Mouse (Mus musculus) megakaryocyte progenitor cell, adult 5-6 weeks (primary cell): ENCODE results near the gene Fbxl20. TPM values are rescaled to one million over a fixed set of nuclear protein-coding genes. Genes with fewer than 3 reads are reported as not detected.
A peak's percentile ranks its signal among the peaks of the same experiment; 100 is the strongest.

Experiments
- ATAC-seq: replicated peaks from 2 replicates; pipeline ENCODE4 v1.8.0; 2016; ENCODE audit warnings: mild to moderate bottlenecking, moderate TSS enrichment, inconsistent platforms; ENCODE audit not compliant: poor library complexity
- total RNA-seq, 2 experiments: library from RNA; stranded (forward) in 1 of 2; stranded (reverse) in 1 of 2; fragments of 157-497, 149-512 nt in 1 of 2; fragments of 200-1000 nt in 1 of 2; gene quantifications; 2 replicates each; pipeline versions ENCODE4 v1.2.3 to v1.2.4; 2015 to 2017

The Fbxl20 gene
- total RNA-seq, 2 experiments from 2014 or later = 6.7 to 7.4 TPM

- ATAC-seq = no peak
Measured at GRCm38 (mm10) chr11:98050940-98051339, 99.3 kb downstream of the Fbxl20 start.

GRCm38 (mm10) chr11:98050520-98050815, 99.7 kb downstream of the Fbxl20 start:
- ATAC-seq = no peak

GRCm38 (mm10) chr11:98049672-98050519, 100.3 kb downstream of the Fbxl20 start:
- ATAC-seq = peak; percentile 47

DNA sequence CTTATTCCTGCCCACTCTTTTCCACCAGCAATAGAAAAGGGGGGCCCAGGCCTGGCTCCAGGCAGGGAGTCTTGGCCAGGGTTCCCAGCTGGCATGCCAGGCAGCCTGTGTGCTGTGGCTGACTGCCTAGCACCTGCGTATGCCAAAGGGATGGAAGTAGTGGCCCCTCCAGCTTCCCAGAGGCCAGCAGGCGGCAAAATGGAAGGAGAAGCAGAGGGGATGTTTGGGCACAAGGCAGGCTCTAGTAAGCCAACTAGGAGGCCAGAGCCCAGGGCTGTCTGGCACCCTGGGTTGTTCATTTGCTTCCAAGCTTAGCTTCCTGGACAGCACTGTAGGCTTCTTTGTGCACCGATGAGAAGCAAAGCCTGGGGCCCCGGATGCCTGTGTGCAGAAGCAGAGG, 102.5 kb downstream of the Fbxl20 start:
- no peak for ATAC-seq

DNA sequence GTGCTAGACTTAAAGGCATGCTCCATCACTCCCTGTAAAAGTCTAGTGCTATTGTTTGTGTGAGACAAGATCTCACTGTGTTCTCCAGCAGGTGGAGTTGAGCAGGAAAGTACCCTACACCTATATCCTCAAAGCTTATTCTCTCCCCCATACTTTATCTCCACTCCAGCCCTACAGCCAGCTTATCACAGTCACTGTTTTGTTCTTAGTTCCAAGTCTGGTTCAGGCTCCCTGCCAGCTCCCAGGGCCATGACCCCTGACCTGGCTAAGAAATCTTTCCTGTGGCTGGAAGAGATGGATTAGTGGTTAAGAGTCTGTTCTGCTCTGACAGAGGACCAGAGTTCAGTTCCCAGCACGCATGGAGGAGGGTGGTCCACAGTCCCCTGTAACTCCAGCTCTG, 103.7 kb downstream of the Fbxl20 start:
- ATAC-seq = no peak

DNA sequence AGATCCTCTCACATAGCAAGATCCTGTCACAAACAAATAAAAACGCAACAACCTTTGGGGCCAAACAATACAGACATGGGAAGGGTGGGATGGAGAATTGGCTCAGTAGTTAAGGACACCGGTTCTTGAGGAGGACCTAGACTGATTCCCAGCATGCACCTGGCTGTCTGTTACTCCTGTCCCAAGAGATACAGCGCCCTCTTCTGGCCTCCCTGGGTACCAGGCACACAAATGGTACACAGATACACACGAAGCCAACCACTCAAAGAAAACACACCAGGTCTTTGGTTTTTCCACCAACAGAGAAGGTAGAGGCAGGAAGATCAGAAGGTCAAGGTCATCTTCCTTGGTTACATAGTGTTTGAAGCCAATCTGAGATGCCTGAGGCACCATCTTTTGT, 104.6 kb downstream of the Fbxl20 start:
- ATAC-seq = no peak

DNA sequence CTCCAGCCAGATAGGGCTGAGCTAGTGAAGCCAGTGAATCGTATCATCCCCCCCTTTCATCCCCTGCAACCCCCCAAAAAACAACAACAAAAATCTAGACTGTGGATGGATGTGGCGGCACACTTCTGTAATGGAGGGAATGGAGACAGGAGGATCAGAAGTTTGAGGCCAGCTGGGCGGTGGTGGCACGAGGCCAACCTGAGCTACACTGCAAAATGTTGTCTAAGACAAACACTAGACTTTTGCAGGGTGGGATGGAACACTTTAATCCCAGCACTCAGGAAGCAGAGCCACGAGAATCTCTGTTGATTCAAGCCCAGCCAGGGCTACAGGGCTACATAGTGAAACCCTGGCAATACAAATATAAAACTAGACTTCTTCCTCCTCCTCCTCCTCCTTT, 106.1 kb downstream of the Fbxl20 start:
- no peak for ATAC-seq

DNA sequence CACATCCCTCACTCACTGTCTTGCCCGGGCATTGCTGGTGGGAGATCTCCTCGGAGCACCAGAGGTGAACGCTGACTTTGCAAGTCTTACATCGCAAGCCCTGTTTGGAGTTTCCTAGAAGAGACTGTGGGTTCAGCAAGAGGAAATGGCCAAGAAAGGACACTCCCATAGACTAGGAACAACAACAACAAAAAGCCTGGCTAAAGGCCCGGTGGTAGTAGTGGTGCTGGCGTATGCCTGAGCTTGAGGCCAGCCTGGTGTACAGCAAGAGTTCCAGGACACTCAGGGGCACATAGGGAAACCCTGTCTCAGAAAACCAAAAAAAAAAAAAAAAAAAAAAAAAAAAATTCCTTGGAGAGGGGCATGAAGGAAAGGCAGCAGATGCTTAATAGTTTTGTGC, 107.5 kb downstream of the Fbxl20 start:
- ATAC-seq = no peak

GRCm38 (mm10) chr11:98040975-98041374, 109.2 kb downstream of the Fbxl20 start:
- ATAC-seq = no peak

GRCm38 (mm10) chr11:98037871-98038270, 112.3 kb downstream of the Fbxl20 start:
- ATAC-seq = no peak

GRCm38 (mm10) chr11:98035977-98036377, 114.2 kb downstream of the Fbxl20 start:
- ATAC-seq = peak; percentile 24; the same call in 1 of the 2 replicates

- no peak for ATAC-seq
Measured at GRCm38 (mm10) chr11:98034840-98035239, 115.4 kb downstream of the Fbxl20 start.

DNA sequence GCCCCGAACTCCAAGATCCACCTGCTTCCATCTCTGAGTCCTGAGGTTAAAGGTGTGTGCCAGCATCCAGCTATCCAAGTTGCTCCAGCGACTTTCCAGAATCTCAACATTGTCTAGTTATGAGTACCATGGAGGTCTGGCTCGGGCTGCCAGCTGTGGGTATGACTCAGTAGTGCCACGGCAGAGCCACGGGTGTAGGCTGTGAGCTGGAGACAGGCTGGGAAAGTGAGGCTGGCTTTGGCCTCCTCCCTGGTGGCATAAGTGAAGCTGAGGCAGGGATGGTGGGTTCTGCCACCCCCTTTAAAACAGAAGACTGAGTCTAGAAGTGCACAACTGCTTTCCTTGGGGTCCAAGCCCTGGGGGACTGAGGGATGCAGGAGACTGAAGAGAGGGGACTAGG, 116.1 kb downstream of the Fbxl20 start:
- ATAC-seq = no peak

Other genes with a start within 250 kb of the Fbxl20 start
- 2.3 and 3.0 TPM in 2 replicates for gene Plxdc1, start 164.0 kb downstream of the Fbxl20 start, total RNA-seq (2015)
- 0.92 and 1.0 TPM in 2 replicates for gene Plxdc1, start 164.0 kb downstream of the Fbxl20 start, total RNA-seq (2017)
- gene Arl5c, start 154.2 kb downstream of the Fbxl20 start, total RNA-seq (2015) = 3.9 and 6.1 TPM in 2 replicates
- 2.5 and 7.6 TPM in 2 replicates for gene Arl5c, start 154.2 kb downstream of the Fbxl20 start, total RNA-seq (2017)
- gene Cacnb1, start 127.4 kb downstream of the Fbxl20 start, total RNA-seq (2015) = 0.17 and 1.2 TPM in 2 replicates
- gene Cacnb1, start 127.4 kb downstream of the Fbxl20 start, total RNA-seq (2017) = 0.41 and 0.92 TPM in 2 replicates
- gene Rpl19, start 123.7 kb downstream of the Fbxl20 start, total RNA-seq (2015) = 3,659 and 3,794 TPM in 2 replicates
- gene Rpl19, start 123.7 kb downstream of the Fbxl20 start, total RNA-seq (2017) = 1,648 and 1,816 TPM in 2 replicates
- not detected in 2 replicates for gene Stac2, start 96.9 kb downstream of the Fbxl20 start, total RNA-seq (2015)
- gene Stac2, start 96.9 kb downstream of the Fbxl20 start, total RNA-seq (2017) = not detected in 2 replicates
- gene Med1, start 42.9 kb upstream of the Fbxl20 start, total RNA-seq (2015) = 86.9 and 89.2 TPM in 2 replicates
- 39.1 and 47.9 TPM in 2 replicates for gene Med1, start 42.9 kb upstream of the Fbxl20 start, total RNA-seq (2017)
- 49.4 and 51.0 TPM in 2 replicates for gene Cdk12, start 52.7 kb upstream of the Fbxl20 start, total RNA-seq (2015)
- gene Cdk12, start 52.7 kb upstream of the Fbxl20 start, total RNA-seq (2017) = 49.6 and 58.0 TPM in 2 replicates
- gene Neurod2, start 179.2 kb upstream of the Fbxl20 start, total RNA-seq (2015) = not detected in 2 replicates
- gene Neurod2, start 179.2 kb upstream of the Fbxl20 start, total RNA-seq (2017) = not detected in 2 replicates
- gene Ppp1r1b, start 198.0 kb upstream of the Fbxl20 start, total RNA-seq (2015) = not detected in 2 replicates
- not detected in 2 replicates for gene Ppp1r1b, start 198.0 kb upstream of the Fbxl20 start, total RNA-seq (2017)
- gene Stard3, start 208.0 kb upstream of the Fbxl20 start, total RNA-seq (2015) = 11.1 and 12.0 TPM in 2 replicates
- 17.8 and 23.1 TPM in 2 replicates for gene Stard3, start 208.0 kb upstream of the Fbxl20 start, total RNA-seq (2017)
- gene Tcap, start 233.4 kb upstream of the Fbxl20 start, total RNA-seq (2015) = not detected in 2 replicates
- gene Tcap, start 233.4 kb upstream of the Fbxl20 start, total RNA-seq (2017) = not detected in 2 replicates
- not detected in 2 replicates for gene Pnmt, start 236.0 kb upstream of the Fbxl20 start, total RNA-seq (2015)
- not detected in 2 replicates for gene Pnmt, start 236.0 kb upstream of the Fbxl20 start, total RNA-seq (2017)